Mouse (Mus musculus) layer of hippocampus, adult 8-10 months (tissue): ENCODE results near the gene Ctsl. TPM values are rescaled to one million over a fixed set of nuclear protein-coding genes. Genes with fewer than 3 reads are reported as not detected.
A peak's percentile ranks its signal among the peaks of the same experiment; 100 is the strongest.

ENCODE experiments used
- DNase-seq, 2 experiments: peaks; one replicate each; pipeline ENCODE4 v3.0.0; 2022; ENCODE audit warnings: low spot score in 2 of 2
- total RNA-seq, 4 experiments: library from RNA; stranded (reverse); gene quantifications; 2 replicates each; pipeline ENCODE4 v1.2.4; 2022

Ctsl gene
- total RNA-seq, result 100 to 1,000 TPM; 110 to 244 (median 174) TPM

DNA sequence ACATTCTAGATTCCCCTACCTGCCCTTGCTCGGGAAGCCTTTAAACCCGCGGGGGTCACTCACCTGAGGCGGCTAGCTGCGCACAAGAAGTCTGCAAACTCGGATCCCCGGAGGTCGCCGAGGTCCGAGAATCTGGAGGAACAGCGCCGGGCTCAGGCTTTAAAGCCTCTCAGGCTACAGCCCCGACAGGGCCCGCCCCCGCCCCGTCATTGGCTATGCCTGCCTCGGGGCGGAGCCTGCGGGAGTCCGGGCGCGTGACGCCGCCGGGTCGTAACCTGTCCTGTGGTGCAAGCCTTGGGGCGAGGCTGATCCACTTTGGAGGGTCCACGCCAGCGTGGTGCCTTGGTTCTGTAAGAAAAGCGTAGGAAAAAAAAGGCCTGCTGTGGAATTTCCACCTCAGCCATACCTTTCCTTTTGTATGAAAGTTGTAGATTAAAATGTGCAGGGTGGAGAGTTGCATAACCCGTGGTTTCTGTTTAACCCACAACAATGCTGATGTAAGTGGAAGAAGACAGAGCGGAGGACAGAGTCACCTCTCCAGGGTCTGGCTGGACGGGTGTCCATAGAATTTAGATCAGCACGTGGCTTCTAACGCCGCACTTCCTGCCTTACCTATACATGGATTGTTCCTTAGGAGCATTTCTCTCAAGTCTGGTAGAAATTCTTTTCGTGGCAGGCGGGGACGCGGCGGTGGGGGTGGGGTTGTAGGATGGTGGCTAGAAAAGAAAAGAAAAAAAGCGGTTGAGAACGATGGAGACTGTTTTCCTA lies at the start of gene Ctsl:
Gene Ctsl (minus strand): TSS at position 718 of the 768 bp plus-strand sequence.
- peak; percentile 85 to 89 for DNase-seq

DNA sequence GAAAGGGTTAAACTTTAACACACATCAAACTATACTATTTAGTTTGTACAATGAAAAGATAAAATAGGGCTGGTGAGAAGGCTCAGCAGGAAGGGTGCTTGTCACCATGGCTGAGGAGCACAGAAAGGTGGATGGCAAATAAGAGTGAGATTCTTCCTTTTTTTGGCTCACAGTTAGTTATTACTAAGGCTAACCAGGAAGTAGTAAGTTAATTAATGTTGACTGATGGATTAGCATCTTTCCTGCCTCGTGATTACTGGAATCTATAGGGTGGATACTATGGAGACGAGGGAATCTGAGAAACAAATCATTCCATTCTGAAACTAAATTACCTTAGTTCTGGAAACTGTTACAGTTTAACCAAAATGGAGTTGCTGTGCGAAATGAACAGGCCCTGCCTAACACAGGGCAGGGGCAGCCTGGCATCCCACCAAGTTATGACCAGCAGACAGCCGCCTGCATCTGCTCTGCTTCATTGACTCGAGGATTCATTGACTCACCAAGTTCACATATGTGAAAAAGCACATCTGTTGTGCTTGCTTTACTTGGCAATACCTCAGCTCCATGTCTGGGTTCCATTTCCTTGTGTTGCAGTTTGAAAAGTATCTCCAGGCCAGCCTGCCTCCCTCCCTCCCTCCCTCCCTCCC lies 46.4 kb upstream of the Ctsl start:
- no peak for DNase-seq

DNA sequence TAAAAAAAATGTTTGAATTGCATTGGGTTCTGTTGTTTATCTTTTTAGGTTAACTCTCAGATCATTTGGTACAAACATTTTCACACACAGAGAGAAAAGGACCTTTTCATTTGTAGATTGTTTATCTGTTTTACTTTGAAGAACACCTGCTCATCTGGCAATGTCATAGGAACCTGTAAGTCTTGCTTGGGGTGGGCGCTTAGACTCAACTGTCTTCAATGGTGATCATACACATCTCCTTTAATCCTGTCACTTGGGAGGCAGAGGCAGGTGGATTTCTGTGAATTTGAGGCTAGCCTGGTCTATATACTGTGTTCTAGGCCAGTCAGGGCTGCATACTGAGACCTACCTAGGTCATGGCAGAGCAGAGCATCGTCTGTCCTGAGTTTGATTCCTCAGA lies 45.0 kb upstream of the Ctsl start:
- no peak for DNase-seq

DNA sequence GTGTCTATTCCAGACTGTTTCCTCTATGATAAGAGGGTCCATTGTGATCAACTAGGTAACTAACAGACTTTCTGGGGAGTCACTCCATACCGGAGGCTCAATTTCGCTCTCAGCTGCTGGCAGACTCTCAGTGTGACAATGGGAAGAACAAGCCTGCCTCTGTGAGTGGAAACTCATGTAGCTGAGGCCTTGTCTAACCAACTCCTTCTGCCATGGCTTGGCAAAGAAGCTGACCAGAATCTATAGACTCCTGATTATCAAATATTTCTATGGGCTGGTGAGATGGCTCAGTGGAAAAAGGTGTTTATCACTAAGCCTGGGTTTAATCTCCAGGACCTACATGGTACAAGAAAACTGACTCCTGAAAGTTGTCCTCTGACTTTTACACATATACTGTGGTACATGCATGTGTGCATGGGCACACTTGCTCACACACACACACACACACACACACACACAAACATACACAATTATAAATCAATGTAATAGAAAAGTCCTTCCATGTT lies 42.1 kb upstream of the Ctsl start:
- no peak for DNase-seq

DNA sequence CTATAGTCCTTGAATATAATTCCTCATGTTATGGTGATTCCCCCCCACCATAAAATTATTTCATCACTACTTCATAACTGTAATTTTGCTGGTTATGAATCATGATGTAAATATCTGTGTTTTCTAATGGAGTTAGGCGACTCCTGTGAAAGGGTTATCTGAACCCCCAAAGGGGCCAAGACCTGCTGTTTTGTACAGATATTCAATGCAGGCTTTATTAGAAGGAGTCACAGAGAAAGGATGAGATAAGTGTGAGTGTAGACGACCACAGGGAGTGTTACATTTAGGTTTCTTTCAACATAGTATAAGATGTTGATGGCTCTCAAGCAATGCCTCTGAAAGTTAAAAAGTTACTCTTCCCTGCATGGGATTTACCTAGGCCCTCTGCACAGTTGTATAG lies 40.6 kb upstream of the Ctsl start:
- DNase-seq, result no peak

DNA sequence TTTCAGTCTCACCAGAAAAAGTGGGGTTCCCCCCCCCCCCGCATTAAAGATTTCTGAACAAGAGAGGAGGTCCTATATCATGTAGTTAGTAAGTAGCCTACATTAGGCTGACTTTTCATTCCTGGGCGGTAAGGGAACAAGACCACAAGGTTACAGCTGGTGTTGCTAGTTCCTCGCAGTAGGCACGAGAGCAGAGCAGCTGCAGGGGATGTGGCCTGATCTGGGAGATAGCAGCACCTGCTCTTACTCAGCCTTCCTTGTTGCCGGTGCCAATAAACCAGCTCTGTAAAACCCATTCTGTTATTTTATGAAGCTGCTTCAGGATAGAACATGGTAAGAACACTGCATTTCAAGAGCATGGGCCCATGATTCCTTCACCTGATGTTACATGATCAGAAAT lies 39.9 kb upstream of the Ctsl start:
- DNase-seq, result no peak

DNA sequence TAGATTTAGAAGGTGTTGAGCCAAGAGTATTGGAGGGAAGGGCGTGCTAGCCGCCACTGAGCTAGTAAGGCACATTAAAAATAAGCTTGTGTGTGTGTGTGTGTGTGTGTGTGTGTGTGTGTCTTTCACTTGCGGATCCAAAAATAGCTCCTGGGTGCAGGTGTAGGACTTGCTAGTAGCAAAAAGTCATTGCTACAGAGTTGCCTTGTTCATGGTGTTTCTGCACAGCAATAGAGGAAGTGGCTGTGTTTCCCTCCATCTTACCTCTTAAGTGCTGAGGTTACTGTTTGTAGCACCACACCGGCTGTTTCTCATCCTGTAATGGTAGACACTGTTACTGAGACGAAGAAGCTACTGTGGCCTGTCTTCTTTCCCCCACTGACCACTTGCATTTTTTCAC lies 37.3 kb upstream of the Ctsl start:
- no peak for DNase-seq

DNA sequence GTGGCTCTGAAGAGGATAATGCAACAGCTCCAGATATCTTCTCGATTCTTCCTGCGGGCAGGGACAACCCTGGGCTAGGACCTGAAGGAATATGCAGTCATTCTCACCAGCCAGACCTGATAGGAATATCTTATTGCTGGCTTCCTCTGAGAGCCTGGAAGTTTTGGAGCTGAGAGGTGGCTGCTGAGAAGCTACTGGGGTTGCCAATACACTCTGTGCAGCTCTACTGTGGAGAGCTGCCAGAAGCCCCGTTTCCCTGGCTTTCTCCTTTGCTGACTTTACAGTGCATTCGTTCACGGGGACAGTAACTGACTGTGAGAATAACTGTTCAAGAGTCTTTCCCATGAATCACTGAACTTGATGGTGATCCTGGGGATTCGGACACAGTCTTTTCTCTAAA lies 34.9 kb upstream of the Ctsl start:
- no peak for DNase-seq

DNA sequence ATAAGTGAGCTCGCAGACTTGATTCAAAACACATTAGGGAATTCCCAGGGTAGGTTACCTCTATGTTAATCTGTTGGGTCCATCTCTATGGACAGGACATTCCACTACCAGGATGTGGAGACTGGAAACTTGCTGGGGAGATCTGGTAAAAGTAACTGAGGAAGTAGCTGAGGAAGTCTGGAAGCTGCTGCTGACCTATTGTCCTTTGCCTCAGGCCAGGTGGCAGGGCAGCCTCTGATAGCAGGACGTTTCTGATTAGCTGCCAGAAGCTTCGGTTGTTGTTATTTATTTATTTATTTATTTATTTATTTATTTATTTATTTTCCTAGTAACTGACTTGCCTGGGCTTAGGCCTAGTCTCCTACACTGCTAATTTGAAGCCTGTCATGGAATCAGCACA lies 32.8 kb upstream of the Ctsl start:
- DNase-seq, result no peak

DNA sequence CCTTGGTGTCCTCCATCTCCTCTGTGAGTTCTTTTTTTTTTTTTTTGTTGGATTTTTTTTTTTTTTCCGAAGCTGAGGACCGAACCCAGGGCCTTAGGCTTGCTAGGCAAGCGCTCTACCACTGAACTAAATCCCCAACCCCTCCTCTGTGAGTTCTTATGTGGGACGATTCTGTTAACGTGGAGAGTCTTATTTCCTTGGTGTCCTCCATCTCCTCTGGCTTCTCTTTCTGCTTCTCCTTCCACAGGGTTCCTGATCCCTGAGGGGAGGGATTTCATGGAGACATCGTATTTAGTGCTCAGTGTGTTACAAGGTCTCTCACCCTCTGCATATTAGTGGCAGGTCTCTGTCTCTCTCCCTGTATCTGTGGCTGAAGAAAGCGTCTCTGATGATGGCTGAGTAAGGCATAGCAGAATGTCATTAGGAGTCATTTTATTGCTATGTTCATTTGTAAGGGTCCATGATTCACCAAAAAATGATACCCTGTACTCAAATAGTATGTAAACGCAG lies 32.3 kb upstream of the Ctsl start:
- no peak for DNase-seq

DNA sequence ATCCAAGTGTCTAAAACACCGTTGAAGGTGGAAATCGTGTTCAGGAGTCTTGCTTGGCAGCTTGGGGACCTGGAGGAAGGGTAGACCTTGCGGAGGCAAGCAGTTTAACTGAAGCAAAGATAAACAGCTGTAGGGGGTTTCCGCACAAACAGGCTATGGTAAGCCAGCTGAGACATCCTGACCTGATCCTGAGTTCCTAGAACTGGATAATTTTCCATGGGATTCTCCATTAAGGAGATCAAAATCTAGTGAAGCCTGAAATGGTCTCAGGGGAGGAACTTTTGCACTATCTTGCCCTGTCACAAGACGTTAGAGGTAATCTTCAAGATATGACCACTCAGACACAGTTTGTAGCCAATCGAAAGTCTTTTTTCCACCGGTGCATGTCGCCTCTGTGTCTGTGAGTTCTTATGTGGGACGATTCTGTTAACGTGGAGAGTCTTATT lies 31.8 kb upstream of the Ctsl start:
- DNase-seq, result no peak

DNA sequence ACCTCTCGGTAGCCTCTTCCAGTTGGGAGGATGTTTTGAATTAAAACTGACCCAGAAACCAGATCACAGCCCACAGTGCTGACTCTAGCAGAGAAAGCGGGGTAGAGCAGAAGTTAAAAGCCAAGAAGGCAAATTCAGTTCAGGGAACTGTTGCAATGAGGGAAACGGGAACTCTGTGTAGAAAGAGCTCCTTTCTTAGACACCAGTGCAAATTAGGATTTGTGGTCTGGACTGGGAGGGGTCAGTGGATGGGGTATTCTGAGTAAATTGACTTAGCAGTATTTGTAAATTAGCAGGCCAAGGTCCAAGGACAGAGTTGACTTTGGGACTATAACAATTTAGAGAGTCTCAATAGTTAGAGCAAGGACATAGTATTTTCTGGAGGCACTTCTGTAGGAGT lies 31.3 kb upstream of the Ctsl start:
- no peak for DNase-seq

DNA sequence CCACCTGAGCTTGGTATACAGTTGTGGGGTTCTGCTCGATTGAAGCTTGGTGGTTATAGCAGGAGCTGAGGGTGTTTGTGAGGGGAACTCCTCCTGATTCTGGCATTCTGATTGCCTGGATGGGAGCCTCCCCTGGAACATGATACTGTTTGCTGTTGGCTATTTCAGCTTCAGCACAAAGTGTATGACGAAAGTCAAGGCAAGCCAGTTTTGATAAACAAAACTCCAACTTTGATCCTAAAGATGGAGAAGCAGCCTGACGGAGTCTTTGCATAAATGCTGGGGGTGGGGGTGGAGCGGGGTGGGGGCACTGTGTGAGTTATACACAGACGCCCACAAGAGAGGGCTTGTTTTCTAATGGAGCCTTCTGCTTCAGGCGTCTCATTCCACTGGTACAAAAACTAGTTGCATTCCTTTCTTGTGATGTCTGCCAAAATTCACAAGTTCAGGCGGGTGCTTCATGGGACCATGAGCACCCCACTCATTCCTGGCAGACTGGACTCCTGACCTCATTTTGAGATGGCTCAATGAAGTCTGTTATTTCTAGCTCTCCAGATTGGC lies 30.2 kb upstream of the Ctsl start:
- no peak for DNase-seq

DNA sequence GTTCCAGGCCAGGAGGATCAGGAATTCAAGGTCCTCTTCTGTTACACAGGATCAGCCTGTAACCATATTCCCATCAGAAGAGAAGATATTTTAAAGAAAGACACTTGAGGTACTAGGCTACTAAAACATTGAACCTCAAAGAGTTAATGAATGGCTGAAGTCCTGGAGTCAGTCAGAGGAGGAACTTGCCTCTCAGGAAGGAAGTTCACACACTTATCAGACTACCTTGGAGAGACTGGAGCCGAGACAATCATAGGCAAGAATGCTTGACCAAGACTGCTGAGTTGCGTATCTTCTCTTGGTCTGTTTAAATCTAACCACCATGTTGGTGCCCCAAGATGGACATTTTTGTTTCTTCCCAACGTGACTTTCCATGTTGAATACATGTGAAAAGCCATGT lies 29.2 kb upstream of the Ctsl start:
- DNase-seq, result no peak

DNA sequence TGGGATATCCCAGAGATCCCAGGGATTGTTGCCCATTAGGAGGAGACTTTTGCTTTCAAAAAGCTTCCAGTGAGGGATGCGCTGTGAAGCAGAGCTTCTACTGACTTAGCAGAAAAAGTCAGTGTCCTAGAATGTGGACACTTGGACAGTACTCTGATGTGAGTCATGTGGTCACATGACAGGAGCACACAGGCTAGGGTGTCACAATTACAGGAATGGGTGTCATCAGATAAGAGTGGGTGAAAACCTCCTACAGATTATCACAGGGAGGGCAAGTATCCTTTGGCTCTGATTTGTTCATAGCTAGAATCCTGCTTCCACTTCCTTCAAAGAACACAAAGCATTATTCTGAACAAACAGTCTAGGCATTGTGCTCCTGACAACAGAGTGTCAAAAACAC lies 27.4 kb upstream of the Ctsl start:
- no peak for DNase-seq

DNA sequence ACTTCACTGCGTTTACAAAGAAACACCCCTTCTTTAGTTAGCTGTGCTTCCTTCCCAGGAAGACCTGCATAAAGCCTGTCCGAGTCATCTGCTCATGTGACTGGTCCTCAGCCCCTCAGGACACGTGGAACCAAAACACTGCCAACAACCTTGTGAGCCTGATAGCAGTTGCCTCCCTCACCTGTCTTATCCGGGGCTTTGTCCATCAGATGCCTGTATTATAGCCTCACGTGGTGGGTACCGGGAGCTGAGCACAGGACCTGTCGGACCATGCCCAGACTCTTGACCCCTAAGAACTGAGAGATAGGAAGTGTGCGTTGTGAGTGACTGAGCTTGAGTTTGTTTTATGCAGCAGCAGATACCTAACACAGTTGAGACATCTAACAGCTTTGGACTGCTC lies 26.3 kb upstream of the Ctsl start:
- no peak for DNase-seq

DNA sequence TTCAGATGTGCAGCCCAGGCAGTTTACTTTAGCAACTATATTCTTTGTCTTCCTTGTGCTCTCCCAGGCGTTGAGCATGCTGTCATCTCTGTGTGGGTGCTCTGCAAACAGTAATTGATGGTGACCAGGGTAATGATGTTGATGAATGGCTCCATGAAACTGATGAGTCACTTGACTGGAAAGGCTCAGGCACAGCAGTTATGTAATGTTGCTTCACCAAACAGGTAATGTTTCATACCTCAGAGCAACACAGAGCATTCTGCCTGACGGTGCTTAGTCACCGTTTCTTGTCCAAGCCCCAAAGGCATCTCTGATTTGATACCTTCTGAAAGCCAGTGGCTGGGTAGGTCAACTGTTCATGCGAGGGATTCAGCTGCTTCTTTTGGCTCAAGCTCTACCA lies 17.7 kb upstream of the Ctsl start:
- DNase-seq, result no peak

DNA sequence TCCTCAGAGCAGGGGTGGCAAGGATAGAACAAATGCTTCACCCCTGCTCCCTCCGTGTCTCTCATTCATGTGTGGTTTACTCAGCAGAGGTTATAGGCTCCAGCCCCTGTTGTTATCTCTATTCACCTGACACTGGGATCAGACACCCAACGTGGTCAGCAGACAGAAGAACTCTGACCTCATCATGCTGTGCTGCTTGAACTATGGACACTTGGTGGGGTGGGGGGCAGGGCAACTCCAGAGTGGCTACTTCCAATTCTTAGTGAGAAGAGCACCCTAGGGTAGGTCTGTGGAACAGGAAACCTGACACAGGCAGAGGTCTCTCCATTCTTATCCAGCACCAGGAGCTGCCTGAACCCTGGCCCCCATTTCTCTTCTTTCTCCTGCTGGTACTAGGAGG lies 15.4 kb upstream of the Ctsl start:
- DNase-seq, result no peak

DNA sequence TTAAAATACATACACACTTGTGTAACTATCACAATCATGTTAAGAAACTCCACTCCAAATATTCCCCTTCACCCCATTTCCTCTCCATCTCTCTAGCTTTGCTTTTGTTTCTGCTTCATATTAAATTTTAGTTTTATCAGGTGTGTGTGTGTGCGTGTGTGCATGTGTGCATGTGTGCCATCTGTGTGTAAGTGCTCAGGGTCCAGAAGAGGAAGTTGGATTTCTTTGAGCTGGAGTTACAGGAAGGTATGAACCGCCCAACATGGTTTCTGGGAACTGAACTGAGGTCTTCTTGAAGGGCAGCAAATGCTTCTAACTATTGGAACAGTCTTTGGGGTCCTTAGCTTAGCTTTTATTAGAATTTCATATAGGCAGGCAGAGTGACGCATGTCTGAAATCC lies 14.2 kb upstream of the Ctsl start:
- DNase-seq, result no peak

DNA sequence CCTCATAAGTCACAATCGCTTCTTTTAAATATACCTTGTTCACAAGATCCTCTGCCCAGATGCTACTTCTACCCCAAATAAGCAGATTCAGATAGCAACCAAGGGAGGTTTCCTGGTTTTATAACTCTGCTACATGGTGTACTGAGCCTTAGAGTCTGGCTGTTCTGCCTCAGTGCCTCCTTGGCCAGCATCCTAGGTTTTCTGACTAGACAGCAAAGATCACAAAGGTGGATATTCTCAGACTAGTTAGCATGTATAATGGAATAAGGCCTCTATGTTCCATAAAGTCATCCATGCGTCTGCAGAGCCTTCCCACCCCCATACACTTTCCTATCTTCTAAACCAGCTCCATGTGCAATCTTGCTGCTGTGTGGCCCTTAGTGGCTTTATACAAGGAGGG lies 9.6 kb upstream of the Ctsl start:
- no peak for DNase-seq

DNA sequence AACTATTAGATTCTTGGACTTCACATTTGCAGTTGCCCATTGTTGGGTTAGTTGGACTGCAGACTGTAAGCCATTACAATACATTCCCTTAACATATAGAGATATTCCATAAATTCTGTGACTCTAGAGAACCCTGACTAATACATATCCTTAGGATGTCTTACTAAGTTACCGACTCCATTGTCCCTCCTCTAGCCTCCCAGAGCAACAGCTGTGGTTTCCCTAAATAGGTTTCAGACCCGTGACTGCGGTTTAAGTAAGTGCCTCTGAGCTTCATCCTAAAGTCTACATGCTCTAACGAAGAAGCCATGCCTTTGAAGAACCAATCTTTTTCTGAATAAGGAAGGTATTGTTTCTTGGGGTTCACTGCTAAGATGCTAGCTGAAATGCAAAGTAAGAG lies 7.9 kb upstream of the Ctsl start:
- no peak for DNase-seq

DNA sequence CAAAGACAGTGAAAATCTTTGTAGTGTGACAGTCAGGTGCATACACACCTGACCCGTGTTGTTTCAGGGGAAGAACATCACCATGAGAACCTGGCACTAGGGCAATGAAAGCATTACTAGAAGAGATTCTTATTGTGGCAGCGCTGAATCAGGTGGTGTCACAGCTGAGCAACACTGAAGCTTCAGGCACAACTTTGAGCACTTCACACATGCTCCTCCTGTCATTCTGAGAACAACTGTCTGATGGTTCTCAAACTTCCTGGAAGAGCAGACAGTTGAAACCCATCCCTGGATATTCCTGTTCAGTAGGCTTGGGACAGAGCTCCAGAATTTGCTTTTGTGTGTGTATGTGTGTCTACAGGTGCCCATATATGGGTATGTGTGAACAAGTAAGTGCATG lies 5.8 kb upstream of the Ctsl start:
- DNase-seq, result no peak

DNA sequence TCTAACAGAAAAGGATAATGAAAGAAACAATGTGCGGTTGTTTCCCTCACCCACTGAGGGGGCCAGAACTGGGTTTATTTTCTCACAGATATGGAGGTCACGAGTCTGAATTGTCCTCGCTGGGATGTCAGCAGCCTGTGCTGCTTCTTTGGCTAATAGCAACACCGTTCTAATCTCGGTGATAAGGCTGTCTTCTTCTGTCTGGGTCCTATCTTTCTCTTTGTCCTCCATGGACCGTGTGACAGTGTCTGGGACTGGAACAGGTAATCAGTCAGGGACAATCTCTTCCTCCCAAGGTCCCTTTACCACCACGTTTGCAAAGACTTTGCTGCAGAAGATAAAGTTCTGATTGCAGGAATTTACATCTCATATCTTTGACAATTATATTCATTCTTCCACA lies 4.5 kb upstream of the Ctsl start:
- DNase-seq, result no peak
